Mouse (Mus musculus): ENCODE measurements around the gene Pif1. TPM values are rescaled to one million over a fixed set of nuclear protein-coding genes. Genes with fewer than 3 reads are reported as not detected.

Gene Pif1
- total RNA-seq, 1 experiment from 2014 or later: 29.1 TPM

DNA sequence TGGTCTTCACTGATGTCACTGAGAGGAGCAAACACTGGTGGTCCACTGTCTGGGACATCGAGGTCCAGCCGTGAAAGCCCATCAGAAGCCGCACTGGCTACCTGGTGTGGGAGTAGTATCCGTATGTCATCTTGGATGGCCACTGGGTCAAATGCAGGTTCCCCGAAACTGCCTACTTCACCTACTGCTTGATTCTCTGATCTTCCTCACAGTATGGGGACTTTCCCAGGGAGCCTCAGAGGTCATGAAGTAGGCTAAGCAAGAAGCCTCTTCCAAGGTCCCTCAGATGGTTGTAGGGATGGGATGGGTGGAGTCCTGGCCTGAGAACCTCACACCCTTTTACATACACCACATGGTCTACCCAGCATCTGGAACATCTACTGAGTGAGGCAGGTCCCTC, 30.0 kb upstream of the Pif1 start:
- ATAC-seq (replicated peaks; ENCODE audit: low read depth, poor library complexity, severe bottlenecking): no peak

DNA sequence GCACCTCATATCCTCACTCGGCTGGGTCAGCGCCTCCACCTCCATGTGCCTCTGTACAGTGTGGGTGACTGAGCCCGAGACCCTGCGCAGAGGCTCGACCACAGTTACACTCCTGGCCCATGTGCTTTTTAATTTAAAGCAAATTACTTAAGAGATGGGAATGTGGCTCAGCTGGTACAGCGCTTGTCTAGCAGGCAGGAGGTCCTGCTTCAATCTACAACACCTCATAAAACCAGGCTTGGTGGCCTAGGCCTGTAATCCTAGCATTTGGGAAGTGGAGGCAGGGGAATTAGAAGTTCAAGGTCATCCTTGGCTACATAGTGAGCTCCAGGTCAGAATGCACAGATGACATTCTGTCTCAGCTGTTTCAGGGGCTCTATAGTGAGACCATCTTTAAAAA, 28.2 kb upstream of the Pif1 start:
- no peak for ATAC-seq (replicated peaks; ENCODE audit: low read depth, poor library complexity, severe bottlenecking)

DNA sequence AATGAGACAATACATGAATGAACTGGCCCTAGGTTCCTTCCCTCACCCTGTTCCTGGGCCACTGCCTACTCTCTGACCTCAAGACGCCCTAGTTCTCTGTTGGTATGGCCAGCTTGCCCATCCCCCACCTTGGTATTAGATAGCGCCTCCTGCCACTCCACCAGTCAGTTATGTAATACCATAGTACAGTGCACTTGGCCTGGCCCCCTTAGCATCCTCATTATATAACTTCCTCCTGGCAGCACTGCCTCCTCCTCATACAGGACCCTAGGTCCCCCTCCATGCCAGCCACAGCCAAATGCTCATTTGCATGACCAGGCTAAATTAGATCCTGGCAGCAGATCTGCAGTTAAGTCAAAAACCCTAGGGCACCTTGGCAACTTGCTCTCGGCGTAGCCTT, 25.9 kb upstream of the Pif1 start:
- peak; percentile 84 for ATAC-seq (replicated peaks; ENCODE audit: low read depth, poor library complexity, severe bottlenecking)

DNA sequence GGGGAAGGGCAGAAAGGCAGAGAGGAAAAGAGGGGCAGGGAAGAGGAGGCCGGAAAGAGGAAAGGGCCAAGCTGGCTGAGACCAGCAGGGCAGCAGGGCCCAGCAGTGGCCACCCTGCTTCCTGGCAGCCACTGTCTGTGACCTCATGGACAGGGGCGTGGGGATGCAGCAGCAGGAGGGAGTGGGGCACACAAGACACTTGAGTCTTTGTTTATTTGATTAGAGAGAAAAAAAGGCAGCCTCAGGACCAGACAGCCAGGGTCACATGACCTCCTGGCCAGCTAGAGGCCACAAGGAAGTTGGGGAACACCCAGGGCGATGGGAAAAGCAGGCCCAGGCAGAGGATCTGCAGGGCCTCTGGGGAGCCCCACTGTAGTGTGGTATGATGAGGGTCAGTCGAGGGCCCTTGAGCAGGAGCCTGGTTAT, 24.9 kb upstream of the Pif1 start:
- no peak for ATAC-seq (replicated peaks; ENCODE audit: low read depth, poor library complexity, severe bottlenecking)

DNA sequence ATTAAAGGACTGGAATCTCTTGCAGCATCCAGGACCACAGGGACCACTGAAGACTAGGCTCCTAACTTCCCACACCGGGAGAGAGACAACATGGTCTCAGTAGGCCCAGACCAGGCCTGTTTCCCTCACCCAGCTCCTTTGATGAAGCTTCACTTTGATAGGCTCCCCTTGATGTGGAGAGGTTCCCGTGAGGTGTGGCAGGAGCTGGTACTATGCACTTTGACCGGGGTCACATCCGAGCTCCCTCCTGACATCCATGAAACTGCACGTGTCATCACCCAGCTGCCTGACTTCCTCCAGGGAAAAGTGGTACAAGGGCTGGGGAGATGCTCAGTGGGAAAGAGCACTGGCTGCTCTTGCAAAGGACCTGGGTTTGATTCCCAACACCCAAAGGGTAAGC, 23.9 kb upstream of the Pif1 start:
- ATAC-seq (replicated peaks; ENCODE audit: low read depth, poor library complexity, severe bottlenecking): no peak

DNA sequence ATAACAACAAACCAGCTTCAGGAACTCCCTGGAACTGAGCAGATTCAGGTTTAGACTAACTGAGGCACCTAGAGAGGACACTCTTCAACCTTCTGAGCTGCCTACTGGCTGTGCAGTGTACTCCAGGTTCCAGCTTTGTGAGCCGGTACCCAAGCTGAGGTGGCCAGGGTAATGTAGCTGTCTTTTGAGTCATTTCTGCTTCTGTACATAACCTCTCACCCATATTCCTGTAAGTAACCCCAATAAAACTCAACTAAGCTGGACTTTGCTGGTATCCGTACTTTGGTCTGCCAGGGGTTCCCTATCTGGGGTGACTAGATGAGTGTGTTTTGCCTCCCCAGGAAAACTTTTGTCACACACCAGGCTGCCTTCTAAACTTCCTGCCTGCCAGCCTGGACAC, 22.3 kb upstream of the Pif1 start:
- no peak for ATAC-seq (replicated peaks; ENCODE audit: low read depth, poor library complexity, severe bottlenecking)

DNA sequence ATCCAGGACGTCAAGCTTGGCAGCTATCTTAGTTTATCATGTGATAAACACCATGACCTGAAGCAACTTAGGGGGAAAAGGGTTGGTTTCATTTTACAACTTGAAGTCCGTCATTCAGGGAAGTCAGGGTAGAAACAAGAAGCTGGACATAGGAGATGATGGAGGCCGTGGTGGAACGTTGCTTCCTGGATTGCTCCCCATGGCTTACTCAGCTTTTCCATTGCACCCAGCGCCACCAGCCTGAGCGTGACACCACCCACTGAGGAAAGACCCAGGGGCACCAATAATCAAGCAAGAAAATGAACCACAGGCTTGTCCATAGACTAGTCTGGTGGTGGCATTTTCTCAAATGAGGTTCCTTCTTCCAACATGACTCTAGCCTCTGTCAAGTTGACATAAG, 18.2 kb upstream of the Pif1 start:
- peak; percentile 11; the same call in 1 of the 2 replicates for ATAC-seq (replicated peaks; ENCODE audit: low read depth, poor library complexity, severe bottlenecking)

DNA sequence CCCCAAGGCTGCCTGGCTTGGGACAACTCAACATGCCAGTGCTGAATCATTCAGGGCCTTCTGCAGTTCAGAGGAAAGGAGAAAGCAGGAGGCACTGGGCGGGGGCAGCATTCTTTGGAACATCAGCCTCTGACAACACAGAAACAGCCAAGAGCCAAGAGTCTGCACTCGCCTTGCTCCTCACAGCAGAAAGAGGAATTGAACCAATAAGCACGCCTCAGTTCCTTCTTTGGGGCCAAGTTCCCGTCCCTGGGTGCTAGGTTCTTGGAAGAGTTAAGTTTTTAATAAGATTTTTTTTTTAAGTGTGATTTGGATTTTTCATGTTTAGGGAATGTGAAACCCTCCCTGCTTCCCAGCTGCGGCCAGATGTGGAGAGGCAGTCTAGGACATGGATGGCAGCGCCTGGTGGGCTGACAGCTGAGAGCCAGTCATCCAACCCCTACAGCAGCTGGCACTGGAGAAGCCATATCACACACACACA, 17.4 kb upstream of the Pif1 start:
- ATAC-seq (replicated peaks; ENCODE audit: low read depth, poor library complexity, severe bottlenecking): peak; percentile 60

DNA sequence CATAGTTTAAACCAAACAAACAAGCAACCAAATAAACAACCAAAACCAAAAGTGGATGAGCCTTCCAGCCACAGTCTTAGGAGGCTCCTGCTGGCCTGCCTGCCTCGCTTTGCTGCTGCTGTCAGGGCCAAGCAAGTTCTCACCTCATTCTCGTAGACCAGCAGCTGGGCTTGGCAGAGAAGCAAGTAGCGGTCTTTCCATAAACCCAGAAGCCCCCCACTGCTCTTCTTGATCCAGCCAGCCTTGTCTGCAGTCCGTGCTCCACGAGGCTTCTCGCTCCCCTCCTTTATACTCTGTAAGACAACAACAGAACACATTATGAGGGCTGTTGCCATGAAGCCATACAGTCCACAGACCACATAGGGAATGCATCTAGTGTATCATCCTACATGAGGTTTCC, 14.1 kb upstream of the Pif1 start:
- no peak for ATAC-seq (replicated peaks; ENCODE audit: low read depth, poor library complexity, severe bottlenecking)

DNA sequence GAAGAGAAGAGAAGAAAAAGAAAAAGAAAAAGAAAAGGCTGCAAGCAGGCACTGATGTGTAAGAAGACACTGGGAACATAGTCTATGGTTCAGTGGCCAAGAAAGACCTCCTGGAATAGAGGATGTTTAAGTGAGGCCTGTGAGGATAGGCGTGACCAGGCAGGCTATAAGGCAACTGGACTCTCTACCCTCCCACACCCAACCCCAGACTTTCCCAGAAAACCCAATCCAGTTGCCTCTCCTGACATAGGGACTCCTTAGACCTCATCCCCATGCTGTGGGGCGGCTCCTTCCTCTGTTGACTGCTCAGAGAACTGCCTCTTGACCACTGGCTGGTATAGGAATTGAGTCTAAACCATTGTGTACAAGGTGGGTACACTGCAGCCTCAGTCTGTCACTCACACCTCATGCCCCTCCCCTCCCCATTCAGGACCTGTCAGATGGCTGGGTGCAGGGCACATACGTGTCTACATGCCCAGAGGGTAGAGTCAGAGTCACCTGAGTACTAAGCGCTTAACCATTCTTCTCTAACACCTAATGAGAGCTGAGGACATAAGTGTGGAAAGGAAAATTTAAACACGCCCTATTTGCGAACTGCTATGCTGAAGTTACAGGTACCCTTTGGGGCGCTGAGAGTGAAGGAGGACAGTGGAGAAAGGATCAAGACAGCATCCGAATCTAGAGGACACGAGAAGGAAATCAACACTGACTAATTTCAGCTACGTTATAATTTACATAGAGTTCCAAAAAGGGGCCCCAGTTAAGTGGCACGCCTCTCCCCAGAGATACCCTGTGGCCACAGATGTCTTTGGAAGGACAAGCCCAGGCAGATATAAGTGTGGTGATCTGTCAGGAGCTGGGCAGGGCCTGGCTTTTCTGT, 12.2 kb upstream of the Pif1 start:
- ATAC-seq (replicated peaks; ENCODE audit: low read depth, poor library complexity, severe bottlenecking): peak; percentile 19

DNA sequence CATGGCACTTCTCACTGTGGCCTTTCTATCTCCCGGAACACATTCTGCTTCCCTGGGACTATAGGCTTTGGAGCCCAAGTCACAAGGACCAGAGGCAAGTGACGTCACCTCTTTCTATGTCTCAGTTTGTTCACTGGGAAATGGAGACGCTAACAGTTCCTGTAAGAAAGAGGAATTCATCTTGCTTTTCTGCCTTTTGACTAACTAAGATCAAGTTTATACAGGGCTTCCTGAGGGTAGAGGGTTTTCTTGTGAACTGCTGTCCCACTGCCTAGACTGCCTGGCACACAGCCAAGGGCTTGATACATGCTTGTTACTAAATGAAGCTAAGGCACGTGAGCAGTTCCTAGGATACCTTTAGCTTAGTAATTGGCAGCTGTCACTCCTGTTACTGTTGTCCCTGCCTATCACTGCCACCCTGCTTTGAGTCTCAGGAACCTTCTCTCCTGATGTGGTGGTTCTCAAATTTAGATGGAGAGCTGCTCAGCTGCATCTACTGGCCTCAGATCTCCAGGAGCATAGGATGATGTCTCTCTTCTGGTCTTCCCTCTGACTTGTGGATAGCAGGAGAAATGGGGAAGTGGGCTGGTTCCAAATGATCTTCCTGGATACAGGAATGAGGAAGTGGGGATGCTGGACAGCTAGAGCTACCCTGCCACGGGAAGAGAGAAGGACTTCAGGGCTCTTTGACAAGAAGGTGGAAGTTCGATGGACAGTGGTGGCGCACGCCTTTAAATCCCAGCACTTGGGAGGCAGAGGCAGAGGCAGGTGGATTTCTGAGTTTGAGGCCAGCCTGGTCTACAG, 11.4 kb upstream of the Pif1 start:
- no peak; the same call in 1 of the 2 replicates for ATAC-seq (replicated peaks; ENCODE audit: low read depth, poor library complexity, severe bottlenecking)

DNA sequence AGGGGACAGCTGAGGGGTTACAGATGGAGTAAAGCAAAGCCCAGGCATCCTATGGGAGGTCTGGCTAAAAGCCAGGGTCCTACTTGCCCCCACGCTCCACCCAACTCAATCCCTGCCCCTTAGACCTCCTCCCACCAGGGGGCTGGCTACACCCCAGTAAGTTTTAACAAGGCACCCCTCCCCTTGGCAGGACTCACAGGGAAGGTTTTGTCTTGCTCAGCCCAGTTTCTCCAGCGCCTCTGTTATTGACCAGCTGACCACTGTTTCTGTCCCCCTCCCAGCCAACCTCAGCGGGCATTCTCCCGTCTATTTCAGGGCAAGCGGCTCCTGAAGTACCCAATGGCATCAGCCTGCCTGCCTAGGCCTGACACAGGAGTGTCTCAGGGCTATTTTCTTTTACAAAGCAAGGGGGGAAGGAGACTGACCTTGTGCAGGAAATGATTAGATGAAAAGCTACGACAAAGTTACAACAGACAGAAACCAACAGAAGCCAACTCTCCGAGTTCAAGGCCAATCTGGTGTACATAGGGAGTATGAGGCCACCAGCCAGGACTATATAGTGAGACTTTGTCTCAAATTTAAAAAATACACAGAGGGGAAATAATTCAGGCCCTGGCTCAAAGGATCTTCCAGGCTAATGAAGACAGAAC, 10.0 kb upstream of the Pif1 start:
- ATAC-seq (replicated peaks; ENCODE audit: low read depth, poor library complexity, severe bottlenecking): no peak

DNA sequence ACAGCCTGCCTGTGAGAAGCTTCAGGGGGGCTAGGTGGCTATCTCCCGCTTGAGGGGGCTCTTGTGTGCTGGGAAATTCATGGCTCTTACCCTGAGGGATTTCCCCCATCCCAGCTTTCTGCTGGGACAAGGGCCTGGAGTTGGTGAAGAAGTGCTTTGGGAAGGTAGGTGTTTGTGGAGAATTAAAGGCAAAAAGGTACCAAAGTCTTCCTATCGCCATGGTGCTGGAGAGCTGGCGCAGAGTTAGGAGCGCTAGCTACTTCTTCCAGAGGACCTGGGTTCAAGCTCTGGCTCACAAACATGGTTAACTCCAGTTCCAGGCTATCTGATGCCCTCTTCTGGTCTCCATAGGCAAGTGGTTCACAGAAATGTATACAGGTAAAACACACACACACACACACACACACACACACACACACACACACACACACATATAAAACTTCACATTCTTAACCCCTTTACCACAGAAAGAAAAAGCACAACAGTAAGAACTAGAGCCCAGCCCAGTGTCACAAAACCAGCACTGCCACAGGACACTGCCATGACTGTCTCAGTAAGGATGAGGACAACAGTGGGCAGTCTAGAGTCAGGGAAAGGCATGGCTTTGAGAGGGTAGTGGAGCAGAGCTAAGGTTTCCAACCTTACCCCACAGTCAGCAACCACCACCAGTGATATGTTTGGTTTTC, 9.3 kb upstream of the Pif1 start:
- no peak for ATAC-seq (replicated peaks; ENCODE audit: low read depth, poor library complexity, severe bottlenecking)

DNA sequence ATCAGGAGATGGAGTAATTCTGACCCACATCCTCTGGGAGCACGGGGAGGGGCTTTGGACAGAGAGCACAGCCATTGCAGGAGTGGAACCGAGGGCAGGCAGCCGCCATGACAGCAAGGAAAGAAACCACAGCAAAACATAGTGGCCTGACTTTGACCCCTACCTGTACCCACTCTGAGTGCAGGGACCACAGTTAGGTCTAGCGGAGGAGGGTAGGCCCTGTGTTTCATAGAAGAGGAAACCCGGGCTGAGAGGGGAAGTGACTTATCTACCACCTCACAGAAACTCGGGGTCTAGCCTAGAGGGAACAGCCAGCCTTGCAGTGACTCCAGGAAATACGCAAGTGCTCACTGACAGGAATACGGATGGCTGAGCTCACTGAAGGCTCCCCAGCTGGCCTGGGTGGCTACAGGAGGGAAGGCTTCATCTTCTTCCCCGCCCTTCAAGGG, 8.1 kb upstream of the Pif1 start:
- peak; percentile 45 for ATAC-seq (replicated peaks; ENCODE audit: low read depth, poor library complexity, severe bottlenecking)

DNA sequence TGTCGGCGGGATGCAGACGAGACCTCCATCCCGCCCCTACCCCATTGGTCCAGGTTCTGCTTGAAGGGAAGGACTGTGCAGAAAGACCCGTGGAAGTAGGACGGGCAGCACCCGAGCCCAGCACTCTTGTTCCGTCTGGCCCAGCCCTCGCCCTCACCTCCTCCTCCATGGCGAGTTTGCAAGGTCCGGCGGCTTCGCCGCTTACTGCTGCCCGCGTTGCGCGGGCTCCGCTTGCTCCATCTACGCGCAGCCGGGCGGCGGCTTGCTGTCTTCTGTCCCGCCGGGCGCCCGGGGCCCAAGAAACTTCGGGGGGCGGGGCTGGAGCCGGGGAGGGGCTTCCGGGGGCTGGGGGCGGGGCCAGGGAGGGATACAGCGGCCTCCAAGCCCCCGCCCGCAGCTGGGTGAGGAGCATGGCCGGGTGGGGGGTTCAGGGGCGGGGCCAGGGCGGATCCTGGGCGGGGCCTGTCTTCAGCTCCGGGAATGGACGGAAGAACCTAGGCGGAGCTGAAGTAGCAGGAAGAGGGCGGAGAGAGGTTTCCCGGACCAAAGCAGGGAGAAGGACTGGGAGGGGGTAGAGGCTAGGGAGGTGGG, 7.1 kb upstream of the Pif1 start, which contains the start of gene Plekho2:
TSS of gene Plekho2 (minus strand) at position 260 of the 591 bp plus-strand sequence.
- peak; percentile 56 for ATAC-seq (replicated peaks; ENCODE audit: low read depth, poor library complexity, severe bottlenecking)

DNA sequence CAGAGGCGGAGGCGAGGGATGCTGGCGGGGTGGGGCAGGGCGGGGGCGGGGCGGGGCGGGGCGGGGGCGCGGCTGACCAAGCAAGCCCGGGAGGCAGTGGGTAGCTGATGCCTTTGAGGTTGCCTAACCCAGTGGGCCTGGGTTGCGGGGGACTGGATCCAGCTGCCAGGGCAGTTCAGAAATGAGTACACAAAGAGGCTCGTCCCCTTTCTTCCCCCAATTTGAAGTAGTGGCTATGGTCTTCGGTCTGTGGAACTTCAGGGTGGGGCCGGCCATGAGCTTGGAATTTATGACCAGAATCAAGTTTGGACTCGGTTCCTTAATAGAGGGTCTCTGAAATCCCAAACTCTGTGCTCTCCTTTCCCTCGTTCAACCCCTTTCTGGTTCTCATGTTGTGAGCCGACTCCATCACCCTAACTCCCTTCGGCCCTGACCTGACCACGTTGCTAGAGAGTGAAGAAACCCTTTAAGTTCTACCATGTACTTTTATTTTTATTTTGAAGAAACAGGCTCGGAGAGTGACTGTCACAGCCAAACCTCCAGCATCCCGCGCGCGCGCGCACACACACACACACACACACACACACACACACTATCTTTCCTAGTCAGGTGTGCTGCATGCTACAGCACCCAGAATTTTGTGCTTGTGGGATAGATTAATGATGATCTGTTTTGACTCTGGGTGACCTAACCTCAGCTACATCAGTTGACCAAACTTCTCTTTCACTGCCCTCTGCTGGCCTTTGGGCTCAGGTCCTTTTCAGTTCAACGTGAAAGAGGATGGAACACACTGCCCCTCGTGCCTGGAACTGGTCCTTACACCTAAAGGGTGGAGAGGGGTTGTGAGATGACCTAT, 6.3 kb upstream of the Pif1 start:
- ATAC-seq (replicated peaks; ENCODE audit: low read depth, poor library complexity, severe bottlenecking): peak; percentile 66

DNA sequence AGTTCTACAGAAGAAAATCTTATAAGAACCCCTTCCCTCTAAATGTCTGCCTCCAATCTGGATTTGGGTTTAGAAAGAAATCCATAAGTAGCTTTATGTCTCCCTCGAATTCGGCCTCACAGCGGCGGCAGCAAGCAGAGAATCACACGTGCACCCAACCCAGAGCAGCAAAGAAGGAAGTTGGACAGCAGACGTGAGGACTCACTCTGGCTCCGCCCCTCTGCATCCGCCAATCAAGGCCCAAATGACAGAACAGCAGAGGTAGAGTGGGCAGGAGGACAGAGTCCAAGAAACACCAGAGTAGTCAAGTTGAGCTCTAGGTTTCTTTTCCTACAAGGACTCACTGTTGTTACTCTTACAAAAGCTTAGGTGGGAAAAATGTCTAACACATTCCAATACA, 3.9 kb upstream of the Pif1 start:
- ATAC-seq (replicated peaks; ENCODE audit: low read depth, poor library complexity, severe bottlenecking): 0 out of 2 replicates have a peak, but pooled peaks have one; percentile 20

DNA sequence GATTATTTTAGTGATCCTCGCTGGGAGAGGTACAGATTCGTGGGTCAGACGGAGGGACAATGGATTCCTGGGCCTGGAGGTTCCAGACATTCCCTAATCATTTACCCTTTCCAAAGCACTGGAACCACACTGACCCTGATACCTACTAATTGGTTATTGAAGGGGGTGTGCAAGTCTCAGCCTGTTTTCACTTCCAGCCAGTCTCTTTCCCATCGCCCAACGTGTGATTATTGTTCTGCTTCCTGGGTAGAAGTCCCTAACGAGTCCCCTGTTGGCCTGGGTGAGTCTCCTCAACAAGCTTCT, 261 bp downstream of the Pif1 start:
- ATAC-seq (replicated peaks; ENCODE audit: low read depth, poor library complexity, severe bottlenecking): no peak; the same call in 1 of the 2 replicates

Data from common myeloid progenitor, adult 5-6 weeks (primary cell).